Comparison of ENCODE assay signal across 15 mouse cellular contexts in the genomic region with DNA sequence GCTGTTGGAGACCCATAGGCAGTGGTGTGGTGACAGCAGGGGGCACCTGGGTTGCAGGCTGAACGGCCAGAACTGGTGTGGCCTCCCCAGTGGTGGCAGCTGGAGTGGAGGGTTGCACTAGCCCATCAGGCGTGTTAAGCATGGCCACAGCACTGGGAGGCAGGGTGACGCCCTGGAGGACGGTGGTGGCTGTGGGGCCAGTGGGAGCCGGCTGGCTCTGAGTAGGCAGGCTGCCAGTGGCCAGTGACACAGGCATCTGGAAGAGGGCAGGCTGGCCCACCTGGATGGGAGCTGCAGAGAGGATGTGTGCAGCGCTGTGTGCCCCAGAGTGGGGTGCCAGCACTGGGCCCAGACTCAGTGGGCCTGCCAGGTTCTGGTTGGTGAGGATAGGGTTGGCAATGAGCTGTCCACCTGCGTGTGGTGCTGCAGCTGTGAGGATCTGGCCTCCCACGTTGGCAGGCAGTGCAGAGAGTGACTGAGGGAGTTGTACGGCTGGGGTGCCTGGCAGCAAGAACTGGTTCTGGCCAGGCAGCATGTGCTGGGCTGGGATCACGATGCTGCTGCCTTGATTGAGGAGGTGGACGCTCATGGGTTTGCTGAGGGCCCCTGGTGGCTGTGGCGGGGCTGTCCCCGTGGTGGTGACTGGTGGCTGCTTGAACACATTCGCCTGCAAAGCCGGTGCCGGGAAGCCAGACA. TPM values are rescaled to one million over a fixed set of nuclear protein-coding genes. Genes with fewer than 3 reads are reported as not detected.
DNase-seq lines count a peak whose midpoint lies in the region; ATAC-seq and TF ChIP-seq lines count a peak whose summit lies in the region.
"Had no signal": no experiment of that assay in that cellular context is flagged by ENCODE, and none has a peak within 500 bp of the region (broad histone marks: within the 10 kb centered on the region; RNA-seq: fewer than 3 reads in every experiment).

No protein-coding gene starts in this region.

- no peaks in the 10 kb centered on the region for H3K9me3 ChIP-seq in forebrain, postnatal 0 days (ENCODE audit: low read length)
- no peaks in the 10 kb centered on the region for H3K9me3 ChIP-seq in forebrain, embryonic 13.5 days (replicated peaks)
- H3K9me3 ChIP-seq in neural tube, embryonic 12.5 days, result no peaks in the 10 kb centered on the region
- H3K9me3 ChIP-seq in neural tube, embryonic 15.5 days (replicated peaks), result no peaks in the 10 kb centered on the region
- H3K9me3 ChIP-seq: heart, embryonic 15.5 days; neural tube, embryonic 13.5 days had no signal

- no peak overlapping the region for H3K4me3 ChIP-seq in forebrain, postnatal 0 days (ENCODE audit: low read depth, low read length)
- H3K4me3 ChIP-seq in forebrain, embryonic 13.5 days, result no peak overlapping the region
- H3K4me3 ChIP-seq in left cerebral cortex, adult 2 months, result no peak overlapping the region
- H3K4me3 ChIP-seq in neural tube, embryonic 12.5 days, result no peak overlapping the region
- no peak overlapping the region for H3K4me3 ChIP-seq in neural tube, embryonic 15.5 days (replicated peaks)
- H3K4me3 ChIP-seq: erythroblast, embryonic 14.5 days; heart, embryonic 15.5 days; neural tube, embryonic 13.5 days had no signal

- 96% methylated on average over 16 of the region's 16 CpGs for WGBS in forebrain, postnatal 0 days
- WGBS in forebrain, embryonic 13.5 days, result 96% methylated on average over 16 of the region's 16 CpGs
- WGBS in neural tube, embryonic 12.5 days, result 92% methylated on average over 16 of the region's 16 CpGs
- 97% methylated on average over 15 of the region's 16 CpGs for WGBS in neural tube, embryonic 15.5 days

- H3K4me1 ChIP-seq in forebrain, postnatal 0 days (ENCODE audit: insufficient read depth), result no peaks in the 10 kb centered on the region
- H3K4me1 ChIP-seq in forebrain, embryonic 13.5 days, result no peaks in the 10 kb centered on the region
- no peaks in the 10 kb centered on the region for H3K4me1 ChIP-seq in neural tube, embryonic 12.5 days
- no peaks in the 10 kb centered on the region for H3K4me1 ChIP-seq in neural tube, embryonic 15.5 days
- H3K4me1 ChIP-seq: heart, embryonic 15.5 days; neural tube, embryonic 13.5 days had no signal

- peaks cover 55% of the 10 kb centered on the region for H3K36me3 ChIP-seq in forebrain, postnatal 0 days (ENCODE audit: insufficient read depth)
- peaks cover 86% of the 10 kb centered on the region for H3K36me3 ChIP-seq in forebrain, embryonic 13.5 days (ENCODE audit: poor library complexity, severe bottlenecking)
- H3K36me3 ChIP-seq in neural tube, embryonic 12.5 days, result peaks cover 73% of the 10 kb centered on the region
- peaks cover 59% of the 10 kb centered on the region for H3K36me3 ChIP-seq in neural tube, embryonic 15.5 days

- no peak for TF ChIP-seq CTCF in forebrain, postnatal 0 days (IDR thresholded peaks at IDR 0.05; ENCODE audit: low read depth)
- TF ChIP-seq CTCF in left cerebral cortex, adult 2 months (IDR thresholded peaks at IDR 0.05), result peak; percentile 12

- 0 out of 2 replicates have a peak, but pooled peaks have one; percentile 12 for ATAC-seq in forebrain, postnatal 0 days
- no peak for ATAC-seq in forebrain, embryonic 13.5 days
- 0 out of 2 replicates have a peak, but pooled peaks have one; percentile 8 for ATAC-seq in neural tube, embryonic 12.5 days (ENCODE audit: low FRiP score, low read depth)
- ATAC-seq in neural tube, embryonic 15.5 days (ENCODE audit: low FRiP score), result no peak
- ATAC-seq in megakaryocyte progenitor cell, adult 5-6 weeks (replicated peaks; ENCODE audit: poor library complexity), result 0 out of 2 replicates have a peak, but pooled peaks have one; percentile 9
- ATAC-seq: intestine, postnatal 0 days had no signal

- no peak for DNase-seq in forebrain, postnatal 0 days
- DNase-seq in left cerebral cortex, adult 2 months (ENCODE audit: extremely low spot score in 1 of 2, low spot score in 2 of 2), result peak in 1 of 2 experiments; percentile 45
- DNase-seq in left cerebral cortex, postnatal 10 days (ENCODE audit: extremely low spot score in 1 of 2, low spot score in 2 of 2), result no peak
- DNase-seq in layer of hippocampus, adult 8-10 months (ENCODE audit: low spot score in 2 of 2), result no peak
- DNase-seq: cerebellum, postnatal 36 days; gastrocnemius, postnatal 10 days had no signal

- no peak overlapping the region for H3K4me2 ChIP-seq in forebrain, postnatal 0 days (ENCODE audit: low read depth)
- no peak overlapping the region for H3K4me2 ChIP-seq in forebrain, embryonic 13.5 days
- no peak overlapping the region for H3K4me2 ChIP-seq in neural tube, embryonic 12.5 days (replicated peaks)
- H3K4me2 ChIP-seq in neural tube, embryonic 15.5 days, result no peak overlapping the region
- H3K4me2 ChIP-seq: heart, embryonic 15.5 days; neural tube, embryonic 13.5 days had no signal

- H3K27ac ChIP-seq in forebrain, postnatal 0 days (ENCODE audit: low read depth, low read length), result no peak overlapping the region
- H3K27ac ChIP-seq in forebrain, embryonic 13.5 days, result no peak overlapping the region
- H3K27ac ChIP-seq in left cerebral cortex, adult 2 months, result no peak overlapping the region; the same call in 1 of the 2 replicates
- no peak overlapping the region for H3K27ac ChIP-seq in neural tube, embryonic 12.5 days
- H3K27ac ChIP-seq in neural tube, embryonic 15.5 days (replicated peaks), result no peak overlapping the region
- H3K27ac ChIP-seq: heart, embryonic 15.5 days; macrophage; neural tube, embryonic 13.5 days had no signal

- no peaks in the 10 kb centered on the region for H3K27me3 ChIP-seq in forebrain, postnatal 0 days (ENCODE audit: insufficient read depth, low read length)
- no peaks in the 10 kb centered on the region for H3K27me3 ChIP-seq in forebrain, embryonic 13.5 days
- H3K27me3 ChIP-seq in neural tube, embryonic 12.5 days (replicated peaks), result no peaks in the 10 kb centered on the region
- no peaks in the 10 kb centered on the region for H3K27me3 ChIP-seq in neural tube, embryonic 15.5 days (replicated peaks)
- H3K27me3 ChIP-seq: heart, embryonic 15.5 days; neural tube, embryonic 13.5 days had no signal

- H3K9ac ChIP-seq in forebrain, postnatal 0 days, result no peak overlapping the region
- H3K9ac ChIP-seq in forebrain, embryonic 13.5 days, result no peak overlapping the region
- no peak overlapping the region for H3K9ac ChIP-seq in neural tube, embryonic 12.5 days
- H3K9ac ChIP-seq in neural tube, embryonic 15.5 days (replicated peaks), result no peak overlapping the region
- H3K9ac ChIP-seq: heart, embryonic 15.5 days; neural tube, embryonic 13.5 days had no signal

- intact Hi-C loops in left cerebral cortex, adult 2 months (cut with DNase I), result no loop called here
- intact Hi-C loops in left cerebral cortex, postnatal 10 days (cut with DNase I), result no loop called here

RNA-seq across cellular contexts. Expression of gene Ehd2, which starts 20.4 kb away (rescaled TPM):
- 3.1 and 3.5 TPM in 2 replicates for total RNA-seq in forebrain, postnatal 0 days (2014; rRNA removed)
- polyA plus RNA-seq in forebrain, postnatal 0 days (2015; fragmentation: Nextera tagmentation; extraction: Ambion mirVana), result 4.4 and 5.0 TPM in 2 replicates
- 3.6 and 4.4 TPM in 2 replicates for polyA plus RNA-seq in forebrain, embryonic 13.5 days (2015; fragmentation: Nextera tagmentation; extraction: Ambion mirVana)
- 1 to 10 TPM; 6.4 to 6.7 TPM for total RNA-seq in left cerebral cortex, adult 2 months (2021)
- total RNA-seq in left cerebral cortex, postnatal 10 days (2021), result 1 to 10 TPM; 7.1 to 7.5 TPM
- 9.2 and 12.1 TPM in 2 replicates for polyA plus RNA-seq in neural tube, embryonic 12.5 days (2016; fragmentation: Nextera tagmentation; extraction: Ambion mirVana)
- 9.2 and 14.8 TPM in 2 replicates for polyA plus RNA-seq in neural tube, embryonic 15.5 days (2015; fragmentation: Nextera tagmentation; extraction: Ambion mirVana)
- total RNA-seq in megakaryocyte progenitor cell, adult 5-6 weeks (2015), result 0.07 and 0.27 TPM in 2 replicates
- 0.21 and 0.24 TPM in 2 replicates for total RNA-seq in megakaryocyte progenitor cell, adult 5-6 weeks (2017)
- 10 to 100 TPM in 1 of 4 experiments, 1 to 10 TPM in 3; 6.3 to 10.3 (median 8.7) TPM for total RNA-seq in layer of hippocampus, adult 8-10 months (2022)
- polyA plus RNA-seq: macrophage had no signal

RNA-seq across cellular contexts. Expression of gene Nop53, which starts 41.9 kb away (rescaled TPM):
- total RNA-seq in forebrain, postnatal 0 days (2014; rRNA removed), result 117 and 189 TPM in 2 replicates
- 143 and 154 TPM in 2 replicates for polyA plus RNA-seq in forebrain, postnatal 0 days (2015; fragmentation: Nextera tagmentation; extraction: Ambion mirVana)
- polyA plus RNA-seq in forebrain, embryonic 13.5 days (2015; fragmentation: Nextera tagmentation; extraction: Ambion mirVana), result 150 and 152 TPM in 2 replicates
- 100 to 1,000 TPM; 108 to 113 TPM for total RNA-seq in left cerebral cortex, adult 2 months (2021)
- total RNA-seq in left cerebral cortex, postnatal 10 days (2021), result 100 to 1,000 TPM; 104 TPM
- 157 and 169 TPM in 2 replicates for polyA plus RNA-seq in neural tube, embryonic 12.5 days (2016; fragmentation: Nextera tagmentation; extraction: Ambion mirVana)
- 108 and 127 TPM in 2 replicates for polyA plus RNA-seq in neural tube, embryonic 15.5 days (2015; fragmentation: Nextera tagmentation; extraction: Ambion mirVana)
- 64.0 and 65.0 TPM in 2 replicates for total RNA-seq in megakaryocyte progenitor cell, adult 5-6 weeks (2015)
- 230 and 286 TPM in 2 replicates for total RNA-seq in megakaryocyte progenitor cell, adult 5-6 weeks (2017)
- total RNA-seq in layer of hippocampus, adult 8-10 months (2022), result 100 to 1,000 TPM; 103 to 147 (median 122) TPM

RNA-seq across cellular contexts. Expression of gene Bicra, which starts 59.9 kb away (rescaled TPM):
- total RNA-seq in forebrain, postnatal 0 days (2014; rRNA removed), result 3.2 and 5.0 TPM in 2 replicates
- polyA plus RNA-seq in forebrain, postnatal 0 days (2015; fragmentation: Nextera tagmentation; extraction: Ambion mirVana), result 3.6 and 5.8 TPM in 2 replicates
- polyA plus RNA-seq in forebrain, embryonic 13.5 days (2015; fragmentation: Nextera tagmentation; extraction: Ambion mirVana), result 8.4 and 8.5 TPM in 2 replicates
- total RNA-seq in left cerebral cortex, adult 2 months (2021), result 10 to 100 TPM; 14.5 to 15.4 TPM
- 10 to 100 TPM; 13.4 to 14.1 TPM for total RNA-seq in left cerebral cortex, postnatal 10 days (2021)
- polyA plus RNA-seq in neural tube, embryonic 12.5 days (2016; fragmentation: Nextera tagmentation; extraction: Ambion mirVana), result 10.1 and 10.7 TPM in 2 replicates
- 6.6 and 7.3 TPM in 2 replicates for polyA plus RNA-seq in neural tube, embryonic 15.5 days (2015; fragmentation: Nextera tagmentation; extraction: Ambion mirVana)
- total RNA-seq in megakaryocyte progenitor cell, adult 5-6 weeks (2015), result 14.7 and 14.9 TPM in 2 replicates
- 1.1 and 3.4 TPM in 2 replicates for total RNA-seq in megakaryocyte progenitor cell, adult 5-6 weeks (2017)
- 10 to 100 TPM; 15.4 to 20.0 (median 17.2) TPM for total RNA-seq in layer of hippocampus, adult 8-10 months (2022)

Comparison
In these comparisons a context has a peak if more than half of its experiments do, and no peak if none do; other contexts are left out.
1. ATAC-seq: peak in forebrain, postnatal 0 days (single experiment), neural tube, embryonic 12.5 days (single experiment) and megakaryocyte progenitor cell, adult 5-6 weeks (single experiment); none in forebrain, embryonic 13.5 days (single experiment) and neural tube, embryonic 15.5 days (single experiment).